Mouse (Mus musculus) megakaryocyte, embryonic 14.5 days (primary cell): ENCODE results near the gene Gm20388.

Experiments
- FLI1 ChIP-seq: IDR thresholded peaks from 2 replicates; pipeline ENCODE4 v1.6.1; 2012; ENCODE audit warnings: low read length, inconsistent platforms, mixed read lengths
- GATA1 ChIP-seq: IDR thresholded peaks from 3 replicates; pipeline ENCODE4 v1.6.1; 2012; ENCODE audit warnings: mixed read lengths, low read length, inconsistent platforms, borderline replicate concordance

GRCm38 (mm10) chr8:120510035-120510416 lies 599.4 kb downstream of the Gm20388 start:
- TF ChIP-seq GATA1 (no peak), FLI1 (no peak)
